Mouse (Mus musculus): ENCODE measurements around the gene Dirc2. TPM values are rescaled to one million over a fixed set of nuclear protein-coding genes. Genes with fewer than 3 reads are reported as not detected.

Dirc2 gene
- polyA plus RNA-seq, 1 experiment from 2014 or later = 16.7 TPM

GRCm38 (mm10) chr16:35771141-35771540 lies 2.0 kb upstream of the Dirc2 start:
- peak overlapping the region; percentile 86; the same call in 1 of the 2 replicates for H3K4me3 ChIP-seq (ENCODE audit: low read depth, low read length)
- no peaks in the 10 kb centered on the region for H3K36me3 ChIP-seq (replicated peaks; ENCODE audit: control insufficient read depth, insufficient read depth, low read depth, low read length)
- ATAC-seq (replicated peaks; ENCODE audit: insufficient number of reproducible peaks, low FRiP score, low TSS enrichment, low read depth) (no peak), DNase-seq (ENCODE audit: low spot score) (no peak)
- peaks cover 2% of the 10 kb centered on the region; the same call in 1 of the 2 replicates for H3K4me1 ChIP-seq (ENCODE audit: control insufficient read depth, insufficient read depth, low read length)
- H3K4me2 ChIP-seq (ENCODE audit: low read depth, low read length) = peak overlapping the region; percentile 70
- no peaks in the 10 kb centered on the region for H3K9me3 ChIP-seq (replicated peaks; ENCODE audit: control insufficient read depth, low read length)
- no peaks in the 10 kb centered on the region for H3K27me3 ChIP-seq (ENCODE audit: control insufficient read depth, insufficient read depth, low read length)
- 0 out of 2 replicates have a peak overlapping the region, but pooled peaks have one; percentile 22 for H3K9ac ChIP-seq (replicated peaks; ENCODE audit: low read length)
- WGBS = 16% methylated on average over 8 of the region's 8 CpGs
- no peak overlapping the region for H3K27ac ChIP-seq (replicated peaks; ENCODE audit: low read depth, low read length)

GRCm38 (mm10) chr16:35769878-35770657 lies 912 bp upstream of the Dirc2 start, which contains the start of gene Hspbap1:
TSS of gene Hspbap1 (plus strand) at chr16:35770375.
- no peaks in the 10 kb centered on the region for H3K9me3 ChIP-seq (replicated peaks; ENCODE audit: control insufficient read depth, low read length)
- no peaks in the 10 kb centered on the region for H3K36me3 ChIP-seq (replicated peaks; ENCODE audit: control insufficient read depth, insufficient read depth, low read depth, low read length)
- 0 out of 2 replicates have a peak within 1 kb of the TSS, but pooled peaks have one; percentile 52 for H3K27ac ChIP-seq (replicated peaks; ENCODE audit: low read depth, low read length)
- H3K9ac ChIP-seq (replicated peaks; ENCODE audit: low read length) = peak within 1 kb of the TSS; percentile 90
- ATAC-seq (replicated peaks; ENCODE audit: insufficient number of reproducible peaks, low FRiP score, low TSS enrichment, low read depth) = peak; percentile 45
- H3K4me2 ChIP-seq (ENCODE audit: low read depth, low read length) = peak within 1 kb of the TSS; percentile 70
- under 1% methylated on average over 51 of the region's 51 CpGs for WGBS
- peak within 1 kb of the TSS; percentile 86 for H3K4me3 ChIP-seq (ENCODE audit: low read depth, low read length)
- peak; percentile 90 for DNase-seq (ENCODE audit: low spot score)
- H3K27me3 ChIP-seq (ENCODE audit: control insufficient read depth, insufficient read depth, low read length) = no peaks in the 10 kb centered on the region
- peaks cover 2% of the 10 kb centered on the region; the same call in 1 of the 2 replicates for H3K4me1 ChIP-seq (ENCODE audit: control insufficient read depth, insufficient read depth, low read length)

GRCm38 (mm10) chr16:35768469-35768784 lies 729 bp downstream of the Dirc2 start:
- Histone ChIP-seq H3K27ac (replicated peaks; ENCODE audit: low read depth, low read length) (no peak overlapping the region), H3K9ac (replicated peaks; ENCODE audit: low read length) (peak overlapping the region; percentile 90), H3K36me3 (replicated peaks; ENCODE audit: control insufficient read depth, insufficient read depth, low read depth, low read length) (no peaks in the 10 kb centered on the region), H3K4me2 (ENCODE audit: low read depth, low read length) (peak overlapping the region; percentile 70), H3K4me1 (ENCODE audit: control insufficient read depth, insufficient read depth, low read length) (peaks cover 2% of the 10 kb centered on the region; the same call in 1 of the 2 replicates), H3K27me3 (ENCODE audit: control insufficient read depth, insufficient read depth, low read length) (no peaks in the 10 kb centered on the region), H3K4me3 (ENCODE audit: low read depth, low read length) (peak overlapping the region; percentile 86), H3K9me3 (replicated peaks; ENCODE audit: control insufficient read depth, low read length) (no peaks in the 10 kb centered on the region)
- 26% methylated on average over 6 of the region's 6 CpGs for WGBS
- ATAC-seq (replicated peaks; ENCODE audit: insufficient number of reproducible peaks, low FRiP score, low TSS enrichment, low read depth) = no peak
- DNase-seq (ENCODE audit: low spot score) = no peak

- DNase-seq (ENCODE audit: low spot score) = no peak
- H3K27me3 ChIP-seq (ENCODE audit: control insufficient read depth, insufficient read depth, low read length) = no peaks in the 10 kb centered on the region
- no peak overlapping the region for H3K27ac ChIP-seq (replicated peaks; ENCODE audit: low read depth, low read length)
- H3K4me3 ChIP-seq (ENCODE audit: low read depth, low read length) = no peak overlapping the region
- H3K9me3 ChIP-seq (replicated peaks; ENCODE audit: control insufficient read depth, low read length) = no peaks in the 10 kb centered on the region
- 87% methylated on average over 3 of the region's 3 CpGs for WGBS
- H3K4me1 ChIP-seq (ENCODE audit: control insufficient read depth, insufficient read depth, low read length) = peaks cover 2% of the 10 kb centered on the region; the same call in 1 of the 2 replicates
- H3K9ac ChIP-seq (replicated peaks; ENCODE audit: low read length) = no peak overlapping the region
- no peak overlapping the region for H3K4me2 ChIP-seq (ENCODE audit: low read depth, low read length)
- no peaks in the 10 kb centered on the region for H3K36me3 ChIP-seq (replicated peaks; ENCODE audit: control insufficient read depth, insufficient read depth, low read depth, low read length)
- no peak for ATAC-seq (replicated peaks; ENCODE audit: insufficient number of reproducible peaks, low FRiP score, low TSS enrichment, low read depth)
Measured at GRCm38 (mm10) chr16:35766366-35766765, 2.8 kb downstream of the Dirc2 start.

- H3K4me2 ChIP-seq (ENCODE audit: low read depth, low read length) = no peak overlapping the region
- no peaks in the 10 kb centered on the region for H3K9me3 ChIP-seq (replicated peaks; ENCODE audit: control insufficient read depth, low read length)
- no peak overlapping the region for H3K4me3 ChIP-seq (ENCODE audit: low read depth, low read length)
- ATAC-seq (replicated peaks; ENCODE audit: insufficient number of reproducible peaks, low FRiP score, low TSS enrichment, low read depth) (no peak), DNase-seq (ENCODE audit: low spot score) (no peak)
- 92% methylated on average over 2 of the region's 2 CpGs for WGBS
- H3K36me3 ChIP-seq (replicated peaks; ENCODE audit: control insufficient read depth, insufficient read depth, low read depth, low read length) = no peaks in the 10 kb centered on the region
- H3K27me3 ChIP-seq (ENCODE audit: control insufficient read depth, insufficient read depth, low read length) = no peaks in the 10 kb centered on the region
- H3K27ac ChIP-seq (replicated peaks; ENCODE audit: low read depth, low read length) = no peak overlapping the region
- H3K4me1 ChIP-seq (ENCODE audit: control insufficient read depth, insufficient read depth, low read length) = peaks cover 2% of the 10 kb centered on the region; the same call in 1 of the 2 replicates
- H3K9ac ChIP-seq (replicated peaks; ENCODE audit: low read length) = no peak overlapping the region
Measured at GRCm38 (mm10) chr16:35765449-35765848, 3.7 kb downstream of the Dirc2 start.

GRCm38 (mm10) chr16:35764941-35765340 lies 4.2 kb downstream of the Dirc2 start:
- no peak overlapping the region for H3K4me3 ChIP-seq (ENCODE audit: low read depth, low read length)
- no peak overlapping the region for H3K4me2 ChIP-seq (ENCODE audit: low read depth, low read length)
- DNase-seq (ENCODE audit: low spot score) = no peak
- H3K4me1 ChIP-seq (ENCODE audit: control insufficient read depth, insufficient read depth, low read length) = peaks cover 2% of the 10 kb centered on the region; the same call in 1 of the 2 replicates
- WGBS = 82% methylated on average over 1 of the region's 1 CpGs
- no peak for ATAC-seq (replicated peaks; ENCODE audit: insufficient number of reproducible peaks, low FRiP score, low TSS enrichment, low read depth)
- H3K36me3 ChIP-seq (replicated peaks; ENCODE audit: control insufficient read depth, insufficient read depth, low read depth, low read length) = no peaks in the 10 kb centered on the region
- H3K9ac ChIP-seq (replicated peaks; ENCODE audit: low read length) = no peak overlapping the region
- no peaks in the 10 kb centered on the region for H3K27me3 ChIP-seq (ENCODE audit: control insufficient read depth, insufficient read depth, low read length)
- no peaks in the 10 kb centered on the region for H3K9me3 ChIP-seq (replicated peaks; ENCODE audit: control insufficient read depth, low read length)
- H3K27ac ChIP-seq (replicated peaks; ENCODE audit: low read depth, low read length) = no peak overlapping the region

GRCm38 (mm10) chr16:35763590-35764296 lies 5.4 kb downstream of the Dirc2 start:
- H3K27me3 ChIP-seq (ENCODE audit: control insufficient read depth, insufficient read depth, low read length) = no peaks in the 10 kb centered on the region
- 83% methylated on average over 11 of the region's 11 CpGs for WGBS

GRCm38 (mm10) chr16:35759401-35759800 lies 9.8 kb downstream of the Dirc2 start:
- H3K9me3 ChIP-seq (replicated peaks; ENCODE audit: control insufficient read depth, low read length) = no peaks in the 10 kb centered on the region
- H3K9ac ChIP-seq (replicated peaks; ENCODE audit: low read length) = no peak overlapping the region
- H3K4me1 ChIP-seq (ENCODE audit: control insufficient read depth, insufficient read depth, low read length) = no peaks in the 10 kb centered on the region
- H3K27me3 ChIP-seq (ENCODE audit: control insufficient read depth, insufficient read depth, low read length) = no peaks in the 10 kb centered on the region
- H3K4me3 ChIP-seq (ENCODE audit: low read depth, low read length) = no peak overlapping the region
- DNase-seq (ENCODE audit: low spot score) (no peak), ATAC-seq (replicated peaks; ENCODE audit: insufficient number of reproducible peaks, low FRiP score, low TSS enrichment, low read depth) (no peak)
- no peak overlapping the region for H3K27ac ChIP-seq (replicated peaks; ENCODE audit: low read depth, low read length)
- 88% methylated on average over 5 of the region's 5 CpGs for WGBS
- no peak overlapping the region for H3K4me2 ChIP-seq (ENCODE audit: low read depth, low read length)
- H3K36me3 ChIP-seq (replicated peaks; ENCODE audit: control insufficient read depth, insufficient read depth, low read depth, low read length) = no peaks in the 10 kb centered on the region

More at GRCm38 (mm10) chr16:35763590-35764296, 5.4 kb downstream of the Dirc2 start:
- Histone ChIP-seq H3K36me3 (replicated peaks; ENCODE audit: control insufficient read depth, insufficient read depth, low read depth, low read length) (no peaks in the 10 kb centered on the region), H3K4me1 (ENCODE audit: control insufficient read depth, insufficient read depth, low read length) (peaks cover 2% of the 10 kb centered on the region; the same call in 1 of the 2 replicates), H3K4me3 (ENCODE audit: low read depth, low read length) (no peak overlapping the region), H3K27ac (replicated peaks; ENCODE audit: low read depth, low read length) (no peak overlapping the region), H3K9ac (replicated peaks; ENCODE audit: low read length) (no peak overlapping the region), H3K9me3 (replicated peaks; ENCODE audit: control insufficient read depth, low read length) (no peaks in the 10 kb centered on the region), H3K4me2 (ENCODE audit: low read depth, low read length) (no peak overlapping the region)
- ATAC-seq (replicated peaks; ENCODE audit: insufficient number of reproducible peaks, low FRiP score, low TSS enrichment, low read depth) = no peak
- no peak for DNase-seq (ENCODE audit: low spot score)
